Mouse (Mus musculus) layer of hippocampus, adult 2 months (tissue): ENCODE results near the gene 2310030G06Rik. TPM values are rescaled to one million over a fixed set of nuclear protein-coding genes. Genes with fewer than 3 reads are reported as not detected.

ENCODE experiments used
- DNase-seq, 2 experiments: peaks; one replicate each; pipeline ENCODE4 v3.0.0; 2022; ENCODE audit warnings: low spot score in 2 of 2
- H3K27ac ChIP-seq: fragments of 200-600 bp; 2 replicates; pipeline ENCODE4 v1.8.1; 2022
- H3K4me3 ChIP-seq: fragments of 200-600 bp; 2 replicates; pipeline ENCODE4 v1.8.1; 2022; ENCODE audit warnings: mild to moderate bottlenecking
- CTCF ChIP-seq: fragments of 200-600 bp; conservative IDR thresholded peaks from 2 replicates; pipeline ENCODE4 v1.8.1; 2022; ENCODE audit warnings: antibody characterized with exemption, mild to moderate bottlenecking, moderate library complexity
- total RNA-seq, 2 experiments: library from RNA; stranded (reverse); gene quantifications; 2 replicates each; pipeline ENCODE4 v1.2.3; 2021

The 2310030G06Rik gene
- total RNA-seq, 2 experiments from 2014 or later: 0.87 to 1.9 TPM

DNA sequence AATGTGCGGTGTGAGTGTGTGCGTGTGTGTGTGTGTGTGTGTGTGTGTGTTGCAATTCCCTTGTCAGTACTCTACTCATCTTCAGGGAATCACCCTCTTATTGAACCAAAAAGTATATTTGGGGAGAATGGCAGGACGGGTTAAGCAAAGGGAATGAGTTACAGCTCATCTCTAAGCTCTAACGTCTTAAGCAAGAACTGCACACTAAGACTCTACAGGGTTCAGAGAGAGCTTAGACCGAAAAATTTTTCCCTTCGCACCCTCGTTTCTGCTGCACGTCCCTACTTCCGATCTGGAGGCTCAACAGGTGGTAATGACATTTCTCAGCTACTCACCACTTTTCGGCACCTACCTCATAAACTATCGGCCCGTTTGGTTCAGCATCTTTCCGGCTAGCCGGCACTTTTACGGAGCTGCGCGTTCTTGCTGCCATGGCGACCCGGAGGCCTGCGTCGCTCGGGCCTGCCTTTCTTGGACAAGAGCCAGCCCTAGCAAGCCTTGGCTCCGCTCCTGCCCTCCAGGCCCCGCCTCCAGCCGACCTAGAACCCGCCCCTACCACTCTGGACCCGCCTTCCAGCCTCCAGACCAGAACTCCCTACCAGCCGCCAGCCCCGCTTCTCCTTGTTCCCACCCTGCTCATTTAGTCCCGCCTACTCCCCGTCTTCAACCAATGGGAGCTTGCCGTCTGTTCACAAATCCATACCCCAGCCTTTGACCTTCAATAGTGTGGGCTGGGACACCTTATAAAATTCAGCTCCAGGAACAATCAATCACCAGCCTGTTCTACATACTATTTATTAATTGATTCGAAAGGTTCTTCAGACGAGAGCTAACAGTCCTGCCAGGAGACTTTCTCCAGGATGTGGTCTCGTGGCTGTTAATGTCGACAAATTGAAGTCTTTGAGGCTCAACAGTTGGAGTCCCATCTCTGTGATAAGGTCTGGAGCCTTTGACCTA is 7.1 kb downstream of the 2310030G06Rik start, which contains the start of gene Dixdc1:
Dixdc1 (minus strand) TSS at position 604 of the 957 bp plus-strand sequence.
- Histone ChIP-seq H3K4me3 (peak within 1 kb of the TSS; percentile 60), H3K27ac (peak within 1 kb of the TSS; percentile 71)
- peak; percentile 91 to 93 for DNase-seq
- no peak for TF ChIP-seq CTCF

DNA sequence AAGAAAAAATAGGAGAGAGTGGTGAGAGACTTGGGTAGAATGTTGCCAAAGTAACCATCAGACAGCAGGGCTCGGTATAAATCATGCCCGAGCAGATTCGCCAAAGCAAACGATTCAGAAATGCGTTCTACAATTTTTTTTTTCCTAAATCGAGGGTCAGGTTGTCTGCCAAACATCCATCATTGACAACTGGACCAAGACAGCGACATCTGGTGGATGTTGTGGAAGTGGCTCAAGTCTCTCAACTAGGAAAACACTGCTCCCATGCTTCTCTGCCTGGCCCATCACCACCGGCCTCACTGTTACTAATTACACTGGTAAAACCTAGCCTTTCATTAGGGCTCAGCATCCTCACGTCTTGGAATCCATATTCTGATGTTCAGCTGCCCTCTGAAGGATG is 11.3 kb downstream of the 2310030G06Rik start:
- Histone ChIP-seq H3K27ac (no peak overlapping the region), H3K4me3 (peak overlapping the region; percentile 8)
- peak in 1 of 2 experiments; percentile 68 for DNase-seq
- TF ChIP-seq CTCF: peak; percentile 91

DNA sequence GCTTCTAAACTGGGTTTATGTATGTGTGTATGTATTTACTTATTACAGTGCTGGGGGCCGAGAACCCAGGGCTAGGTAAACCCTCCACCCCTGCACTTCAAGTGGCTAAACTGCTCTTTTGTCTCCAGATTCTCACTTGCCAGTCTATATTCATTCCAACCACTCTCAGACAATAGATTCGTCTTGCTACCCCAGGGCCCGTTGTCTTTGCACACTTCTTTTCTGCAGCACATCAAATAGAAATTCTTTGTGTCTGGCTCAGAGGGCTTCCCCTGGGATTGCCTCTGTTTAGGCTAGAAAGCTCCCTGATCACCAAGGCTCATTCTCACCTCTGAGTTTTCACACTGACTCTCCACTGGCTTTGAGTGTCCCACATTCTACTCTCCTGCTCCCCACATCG is 13.8 kb downstream of the 2310030G06Rik start:
- Histone ChIP-seq H3K4me3 (no peak overlapping the region), H3K27ac (no peak overlapping the region)
- TF ChIP-seq CTCF: no peak
- DNase-seq: no peak

DNA sequence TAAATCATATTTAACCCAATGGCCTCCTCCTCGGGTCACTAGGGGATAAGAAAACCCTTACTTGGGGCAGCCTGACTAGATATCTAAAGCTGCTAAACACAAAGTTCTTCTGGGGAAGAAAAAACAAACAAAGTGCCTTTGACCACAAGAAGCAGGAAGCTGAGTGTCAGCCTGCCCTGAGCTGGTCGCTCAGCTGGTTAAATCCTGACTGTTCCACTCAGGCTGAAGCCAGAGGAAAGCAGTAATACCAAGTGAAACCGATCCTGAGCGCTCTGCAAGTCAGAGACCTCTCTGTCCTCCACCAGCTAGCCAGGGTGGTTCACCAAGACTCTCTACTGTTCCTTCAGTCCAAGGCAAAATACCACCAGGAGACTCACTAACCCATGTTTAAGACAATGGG is 16.7 kb downstream of the 2310030G06Rik start:
- DNase-seq: no peak
- no peak for TF ChIP-seq CTCF
- H3K4me3 ChIP-seq: no peak overlapping the region
- H3K27ac ChIP-seq: peak overlapping the region; percentile 15; the same call in 1 of the 2 replicates

DNA sequence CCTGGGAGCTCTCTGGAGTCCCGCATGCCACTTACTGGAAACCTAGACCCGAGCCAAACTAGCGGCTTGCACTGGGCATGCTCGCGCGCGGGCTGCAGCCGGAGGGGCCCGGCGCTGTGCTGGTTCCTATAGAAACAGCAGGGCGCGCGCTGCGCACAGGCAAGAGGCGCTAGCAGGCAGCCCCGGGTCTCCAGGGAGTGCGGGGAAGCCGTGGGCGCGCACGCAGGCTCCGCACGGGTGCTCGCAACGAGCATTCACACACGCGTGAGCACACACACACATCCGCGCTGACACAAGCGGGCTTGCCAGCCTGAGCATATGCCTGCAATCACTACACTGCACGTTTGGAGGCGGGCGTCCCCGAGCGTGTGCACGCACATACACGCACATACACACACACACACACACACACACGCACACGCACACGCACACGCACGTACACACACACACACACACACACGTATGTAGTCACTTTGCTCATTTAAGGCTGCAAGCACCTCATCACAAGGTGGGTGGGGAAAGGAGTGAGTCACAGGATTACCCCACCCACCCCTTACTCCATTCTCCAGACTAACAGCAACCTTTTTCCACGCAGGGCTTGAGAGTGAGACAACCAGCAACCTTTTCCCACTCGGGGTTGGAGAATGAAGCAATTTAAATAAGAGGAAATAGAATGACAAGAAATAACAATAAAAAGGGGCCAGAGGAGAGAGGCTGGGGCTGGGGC is 18.2 kb downstream of the 2310030G06Rik start:
- peak overlapping the region; percentile 65 for H3K4me3 ChIP-seq
- DNase-seq: peak; percentile 82 to 89
- peak; percentile 34; the same call in 1 of the 2 replicates for TF ChIP-seq CTCF
- H3K27ac ChIP-seq: peak overlapping the region; percentile 85

DNA sequence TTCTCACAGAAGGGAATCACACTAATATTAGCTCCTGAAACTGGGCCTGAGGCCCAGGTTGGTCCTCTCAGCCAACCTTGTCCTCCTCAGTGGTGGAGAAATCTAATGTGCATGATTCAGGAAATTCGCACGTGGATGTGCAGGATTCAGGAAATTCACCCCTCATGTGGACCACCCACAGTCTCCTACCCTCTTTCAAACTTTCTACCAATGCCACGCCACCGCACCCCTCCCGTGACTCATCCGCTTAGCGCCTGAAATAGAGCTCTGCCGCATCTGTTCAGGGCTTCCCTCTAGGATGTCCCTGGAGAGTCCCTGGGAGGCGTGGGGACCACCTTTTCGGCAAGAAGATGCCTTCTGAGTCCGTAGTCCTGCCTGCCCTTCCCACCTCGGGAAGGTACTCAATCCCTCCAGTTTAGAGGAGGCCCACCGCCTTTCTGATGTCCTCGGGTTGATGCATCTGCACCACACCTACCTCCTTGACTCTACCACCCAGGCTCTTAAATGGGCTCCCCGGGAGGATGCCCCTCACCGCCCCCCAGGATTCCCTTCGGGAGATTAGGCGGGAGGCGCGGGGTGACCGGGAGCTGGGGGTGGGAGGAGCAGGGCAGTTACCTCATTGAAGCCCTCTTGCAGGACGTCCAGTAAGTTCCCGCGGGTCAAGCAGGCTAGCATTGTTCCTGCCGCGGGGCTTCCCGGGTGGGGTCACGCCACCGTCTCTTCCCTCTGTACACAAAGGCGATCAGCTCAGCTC is 19.0 kb downstream of the 2310030G06Rik start:
- no peak for TF ChIP-seq CTCF
- Histone ChIP-seq H3K4me3 (peak overlapping the region; percentile 65), H3K27ac (peak overlapping the region; percentile 85)
- DNase-seq: peak in 1 of 2 experiments; percentile 53

DNA sequence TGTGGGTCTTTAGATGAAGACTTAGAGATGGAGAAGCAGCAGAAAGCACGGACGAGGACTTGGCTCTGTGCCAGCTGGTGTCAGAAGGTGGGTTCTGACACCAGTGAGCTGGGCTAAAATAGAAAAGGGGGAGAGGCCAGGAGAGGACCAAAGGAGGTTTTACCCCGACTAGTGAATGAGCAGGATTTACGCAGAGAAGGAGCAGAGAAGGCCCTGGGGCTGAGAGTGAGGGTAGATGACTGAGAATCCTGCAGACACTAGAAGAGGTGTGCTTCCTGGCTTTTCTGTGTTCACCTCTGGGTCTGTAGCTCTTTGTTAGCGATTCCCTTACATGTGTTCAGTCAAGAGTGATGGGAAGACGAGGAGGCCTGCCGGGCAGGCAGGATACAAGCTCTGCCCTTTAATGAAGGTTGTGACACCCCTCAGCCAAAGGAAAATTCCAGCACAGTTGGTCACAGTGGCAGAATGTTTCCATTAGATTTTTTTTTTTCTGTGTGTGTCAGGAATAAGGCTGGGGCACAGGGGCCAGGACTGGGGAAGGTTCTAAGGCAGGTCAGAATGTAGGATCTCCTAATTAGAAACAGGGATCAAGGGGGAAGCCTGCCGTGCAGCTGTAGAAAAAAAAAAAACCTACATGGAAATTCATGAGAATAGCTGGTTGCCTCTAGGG is 20.3 kb downstream of the 2310030G06Rik start:
- TF ChIP-seq CTCF: no peak
- peak overlapping the region; percentile 12; the same call in 1 of the 2 replicates for H3K27ac ChIP-seq
- DNase-seq: no peak
- no peak overlapping the region for H3K4me3 ChIP-seq

DNA sequence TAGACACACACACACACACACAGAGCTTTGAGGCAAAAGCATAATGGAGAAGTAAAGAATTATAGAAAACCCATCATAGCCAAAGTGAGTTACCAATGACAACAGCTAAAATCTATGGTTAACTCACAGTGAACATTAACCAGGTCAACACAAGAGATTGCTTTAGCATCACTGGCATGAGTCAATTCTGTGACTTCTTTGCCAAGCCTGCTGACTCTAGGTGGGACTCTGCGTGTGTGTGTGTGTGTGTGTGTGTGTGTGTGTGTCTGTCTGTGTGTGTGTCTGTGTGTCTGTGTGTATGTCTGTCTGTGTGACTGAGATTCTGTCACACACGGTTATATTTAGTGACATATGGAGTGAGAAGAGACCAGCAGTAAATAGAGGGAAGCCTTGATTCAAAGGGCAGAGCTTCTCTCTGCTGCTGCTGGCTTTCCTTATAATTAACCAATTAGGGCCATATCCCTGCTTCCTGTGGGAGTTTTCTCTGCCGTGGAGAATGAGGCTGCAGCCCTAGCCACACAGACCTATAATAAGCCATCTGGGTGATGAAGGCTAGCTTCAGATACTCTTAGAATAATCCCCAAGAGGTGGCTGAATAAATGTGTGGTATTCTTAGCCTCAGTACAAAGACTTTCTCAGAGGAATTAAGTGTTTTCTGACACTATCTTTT is 21.5 kb downstream of the 2310030G06Rik start:
- TF ChIP-seq CTCF: no peak
- no peak overlapping the region for H3K27ac ChIP-seq
- DNase-seq: no peak
- H3K4me3 ChIP-seq: no peak overlapping the region

DNA sequence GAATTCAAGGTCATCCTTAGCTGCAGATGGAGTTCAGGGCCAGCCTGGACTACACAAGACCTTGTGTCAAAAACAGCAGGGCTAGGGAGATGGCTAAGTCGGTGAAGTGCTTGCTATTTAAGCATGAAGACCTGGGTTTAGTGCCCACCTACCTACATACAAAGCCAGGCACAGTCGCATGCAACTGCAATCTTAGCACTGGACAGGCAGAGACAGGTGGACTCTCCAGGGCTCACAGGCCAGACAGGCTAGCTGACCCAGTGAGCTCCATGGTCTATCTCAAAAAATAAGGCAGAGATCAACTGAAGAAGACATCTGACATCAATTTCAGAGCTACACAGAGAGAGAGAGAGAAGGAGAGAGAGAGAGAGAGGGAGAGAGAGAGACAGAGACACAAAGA is 22.2 kb downstream of the 2310030G06Rik start:
- TF ChIP-seq CTCF: no peak
- Histone ChIP-seq H3K27ac (peak overlapping the region; percentile 63; the same call in 1 of the 2 replicates), H3K4me3 (no peak overlapping the region)
- no peak for DNase-seq

DNA sequence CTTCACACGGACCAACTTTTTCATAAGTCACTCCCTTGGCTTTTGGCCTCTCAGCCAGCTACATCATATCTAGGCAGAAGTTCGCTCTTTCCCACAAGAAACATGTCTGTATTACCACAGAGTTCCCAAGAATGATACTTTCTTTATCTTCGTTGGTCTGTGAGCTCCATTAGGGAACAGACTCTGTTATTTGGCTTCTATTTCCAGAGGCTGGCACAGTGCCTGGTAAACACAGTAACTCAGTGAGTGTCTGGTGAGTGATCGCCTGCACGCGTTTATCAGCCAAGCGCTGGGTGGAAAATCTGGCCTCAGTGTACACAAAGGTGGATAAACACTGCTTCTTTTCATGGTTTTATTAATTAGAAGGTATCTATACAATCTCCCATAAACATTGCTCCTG is 22.9 kb downstream of the 2310030G06Rik start:
- DNase-seq: peak; percentile 75 to 77
- TF ChIP-seq CTCF: no peak
- peak overlapping the region; percentile 63 for H3K27ac ChIP-seq
- H3K4me3 ChIP-seq: no peak overlapping the region; the same call in 1 of the 2 replicates

DNA sequence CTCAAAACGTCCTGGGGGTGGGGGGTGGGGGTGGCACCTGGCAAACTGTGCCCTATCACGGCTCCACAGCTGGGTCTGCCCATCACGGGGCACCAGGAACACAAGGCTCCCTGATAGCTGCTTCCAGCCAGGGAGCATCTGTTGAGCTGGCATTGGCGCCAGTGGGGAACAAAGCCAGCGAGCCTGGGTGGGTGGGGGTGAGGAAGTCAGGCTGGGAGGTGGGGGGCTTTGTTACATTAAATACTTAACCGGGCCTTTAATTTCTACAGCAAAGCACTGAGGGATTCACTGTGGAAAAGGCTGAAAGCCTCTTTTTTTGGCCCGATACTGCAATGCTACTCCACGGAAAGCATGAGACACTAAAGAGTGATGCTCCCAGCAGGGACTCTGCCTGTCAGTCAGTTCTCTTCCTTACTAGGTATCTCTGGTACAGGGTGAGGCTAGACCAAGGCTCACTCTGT is 23.9 kb downstream of the 2310030G06Rik start:
- H3K27ac ChIP-seq: peak overlapping the region; percentile 63
- H3K4me3 ChIP-seq: no peak overlapping the region
- peak in 1 of 2 experiments; percentile 34 for DNase-seq
- TF ChIP-seq CTCF: no peak
